Mouse (Mus musculus) embryonic facial prominence, embryonic 12.5 days (tissue): Measurements from ENCODE around the gene Sec61a1. TPM values are rescaled to one million over a fixed set of nuclear protein-coding genes. Genes with fewer than 3 reads are reported as not detected.
A peak's percentile ranks its signal among the peaks of the same experiment; 100 is the strongest.

ENCODE experiments used
- ATAC-seq: fragments of 200-750 bp; cut with Nextera tagmentation; 2 replicates; pipeline ENCODE4 v1.8.0; 2017; ENCODE audit not compliant: insufficient number of reproducible peaks, insufficient read depth, low FRiP score, low TSS enrichment
- H3K27ac ChIP-seq: fragments of 300-500 bp; sonication (generic); 2 replicates; pipeline ENCODE4 v1.5.1; 2016; ENCODE audit warnings: mild to moderate bottlenecking
- H3K27me3 ChIP-seq: fragments of 300-500 bp; sonication (generic); 2 replicates; pipeline ENCODE4 v1.6.1; 2016; ENCODE audit warnings: mild to moderate bottlenecking, moderate library complexity
- H3K36me3 ChIP-seq: fragments of 300-500 bp; sonication (generic); 2 replicates; pipeline ENCODE4 v1.6.1; 2016; ENCODE audit warnings: mild to moderate bottlenecking
- H3K4me1 ChIP-seq: fragments of 300-500 bp; sonication (generic); 2 replicates; pipeline ENCODE4 v1.6.1; 2016
- H3K4me2 ChIP-seq: fragments of 300-500 bp; sonication (generic); replicated peaks from 2 replicates; pipeline ENCODE4 v1.6.1; 2016; ENCODE audit warnings: mild to moderate bottlenecking, moderate library complexity
- H3K4me3 ChIP-seq: fragments of 300-500 bp; sonication (generic); 2 replicates; pipeline ENCODE4 v1.5.1; 2016; ENCODE audit warnings: mild to moderate bottlenecking
- H3K9ac ChIP-seq: fragments of 300-500 bp; sonication (generic); 2 replicates; pipeline ENCODE4 v1.6.1; 2016; ENCODE audit warnings: mild to moderate bottlenecking, moderate library complexity
- H3K9me3 ChIP-seq: fragments of 300-500 bp; sonication (generic); 2 replicates; pipeline ENCODE4 v1.6.1; 2016; ENCODE audit warnings: mild to moderate bottlenecking, moderate library complexity
- WGBS: fragments of 180-500 bp; shearing (Covaris S2); methylation state at CpG from one replicate; pipeline ENCODE4 v1.1.7; 2016; 5-methylcytosine and 5-hydroxymethylcytosine counted together
- polyA plus RNA-seq: library from polyadenylated mRNA; unstranded; fragments of >200 nt; fragmentation: Nextera tagmentation; extraction: Ambion mirVana; gene quantifications from 2 replicates; pipeline ENCODE4 v1.2.1, GENCODE M21; 2016

The Sec61a1 gene
- polyA plus RNA-seq, 1 experiment from 2014 or later: 245 TPM

- no peak for ATAC-seq
- H3K4me2 ChIP-seq: no peak overlapping the region
- H3K27me3 ChIP-seq: peaks cover 42% of the 10 kb centered on the region
- no peaks in the 10 kb centered on the region for H3K36me3 ChIP-seq
- no peak overlapping the region for H3K4me3 ChIP-seq
- no peaks in the 10 kb centered on the region for H3K4me1 ChIP-seq
- H3K27ac ChIP-seq: no peak overlapping the region
- H3K9ac ChIP-seq: no peak overlapping the region
- WGBS: 37% methylated on average over 11 of the region's 11 CpGs
- no peaks in the 10 kb centered on the region for H3K9me3 ChIP-seq
Observed at GRCm38 (mm10) chr6:88544644-88545396, 26.1 kb upstream of the Sec61a1 start.

- H3K9me3 ChIP-seq: no peaks in the 10 kb centered on the region
- no peak overlapping the region for H3K4me2 ChIP-seq
- no peak for ATAC-seq
- 75% methylated on average over 3 of the region's 3 CpGs for WGBS
- no peak overlapping the region for H3K4me3 ChIP-seq
- H3K36me3 ChIP-seq: no peaks in the 10 kb centered on the region
- no peak overlapping the region for H3K27ac ChIP-seq
- no peaks in the 10 kb centered on the region for H3K4me1 ChIP-seq
- H3K27me3 ChIP-seq: peaks cover 42% of the 10 kb centered on the region
- no peak overlapping the region for H3K9ac ChIP-seq
Observed at GRCm38 (mm10) chr6:88544241-88544640, 25.5 kb upstream of the Sec61a1 start.

- Histone ChIP-seq H3K9ac (no peak overlapping the region), H3K27ac (no peak overlapping the region), H3K4me3 (no peak overlapping the region), H3K4me1 (no peaks in the 10 kb centered on the region), H3K4me2 (no peak overlapping the region), H3K36me3 (no peaks in the 10 kb centered on the region), H3K9me3 (no peaks in the 10 kb centered on the region), H3K27me3 (peaks cover 17% of the 10 kb centered on the region)
- no peak for ATAC-seq
- 69% methylated on average over 2 of the region's 2 CpGs for WGBS
Observed at GRCm38 (mm10) chr6:88540093-88540755, 21.5 kb upstream of the Sec61a1 start.

GRCm38 (mm10) chr6:88530306-88530705, 11.6 kb upstream of the Sec61a1 start:
- H3K4me1 ChIP-seq: no peaks in the 10 kb centered on the region
- H3K4me2 ChIP-seq: no peak overlapping the region
- H3K36me3 ChIP-seq: no peaks in the 10 kb centered on the region
- H3K9ac ChIP-seq: no peak overlapping the region
- H3K9me3 ChIP-seq: no peaks in the 10 kb centered on the region
- ATAC-seq: no peak
- H3K27ac ChIP-seq: no peak overlapping the region
- no peak overlapping the region for H3K4me3 ChIP-seq
- no peaks in the 10 kb centered on the region; the same call in 1 of the 2 replicates for H3K27me3 ChIP-seq

- 85% methylated on average over 4 of the region's 4 CpGs for WGBS
- ATAC-seq: no peak
- Histone ChIP-seq H3K4me3 (no peak overlapping the region), H3K36me3 (no peaks in the 10 kb centered on the region), H3K4me1 (peaks cover 5% of the 10 kb centered on the region; the same call in 1 of the 2 replicates), H3K9ac (no peak overlapping the region), H3K27me3 (no peaks in the 10 kb centered on the region; the same call in 1 of the 2 replicates), H3K27ac (no peak overlapping the region), H3K9me3 (no peaks in the 10 kb centered on the region), H3K4me2 (no peak overlapping the region)
Observed at GRCm38 (mm10) chr6:88524056-88524455, 5.4 kb upstream of the Sec61a1 start.

- Histone ChIP-seq H3K27ac (no peak overlapping the region), H3K9me3 (no peaks in the 10 kb centered on the region), H3K4me1 (peaks cover 5% of the 10 kb centered on the region; the same call in 1 of the 2 replicates), H3K4me2 (no peak overlapping the region), H3K9ac (no peak overlapping the region), H3K36me3 (no peaks in the 10 kb centered on the region), H3K27me3 (no peaks in the 10 kb centered on the region; the same call in 1 of the 2 replicates), H3K4me3 (no peak overlapping the region)
- whole genome bisulfite sequencing: 92% methylated on average over 3 of the region's 3 CpGs
- ATAC-seq: no peak
Observed at GRCm38 (mm10) chr6:88523451-88523850, 4.7 kb upstream of the Sec61a1 start.

GRCm38 (mm10) chr6:88523043-88523442, 4.3 kb upstream of the Sec61a1 start:
- Histone ChIP-seq H3K27me3 (no peaks in the 10 kb centered on the region), H3K4me3 (no peak overlapping the region), H3K9ac (no peak overlapping the region), H3K4me1 (peaks cover 5% of the 10 kb centered on the region; the same call in 1 of the 2 replicates), H3K9me3 (no peaks in the 10 kb centered on the region), H3K4me2 (no peak overlapping the region), H3K36me3 (no peaks in the 10 kb centered on the region), H3K27ac (no peak overlapping the region)
- WGBS: 74% methylated on average over 3 of the region's 3 CpGs
- no peak for ATAC-seq

GRCm38 (mm10) chr6:88522606-88523005, 3.9 kb upstream of the Sec61a1 start:
- ATAC-seq: no peak
- Histone ChIP-seq H3K4me1 (peaks cover 5% of the 10 kb centered on the region; the same call in 1 of the 2 replicates), H3K4me2 (no peak overlapping the region), H3K4me3 (no peak overlapping the region), H3K9me3 (no peaks in the 10 kb centered on the region), H3K9ac (no peak overlapping the region), H3K27ac (no peak overlapping the region), H3K36me3 (no peaks in the 10 kb centered on the region), H3K27me3 (no peaks in the 10 kb centered on the region)
- 62% methylated on average over 3 of the region's 3 CpGs for WGBS

- no peak overlapping the region for H3K4me3 ChIP-seq
- WGBS: 83% methylated on average over 7 of the region's 7 CpGs
Observed at GRCm38 (mm10) chr6:88521821-88522220, 3.1 kb upstream of the Sec61a1 start.

GRCm38 (mm10) chr6:88517701-88518403, 853 bp downstream of the Sec61a1 start:
- Histone ChIP-seq H3K4me1 (peaks cover 14% of the 10 kb centered on the region), H3K27me3 (no peaks in the 10 kb centered on the region), H3K36me3 (peaks cover 32% of the 10 kb centered on the region), H3K9ac (peak overlapping the region; percentile 90), H3K9me3 (no peaks in the 10 kb centered on the region), H3K4me3 (peak overlapping the region; percentile 93), H3K27ac (peak overlapping the region; percentile 74), H3K4me2 (peak overlapping the region; percentile 61)
- 11% methylated on average over 18 of the region's 18 CpGs for WGBS
- no peak for ATAC-seq

More at GRCm38 (mm10) chr6:88521821-88522220, 3.1 kb upstream of the Sec61a1 start:
- Histone ChIP-seq H3K4me1 (peaks cover 11% of the 10 kb centered on the region), H3K9ac (no peak overlapping the region), H3K9me3 (no peaks in the 10 kb centered on the region), H3K27me3 (no peaks in the 10 kb centered on the region), H3K36me3 (no peaks in the 10 kb centered on the region), H3K27ac (no peak overlapping the region), H3K4me2 (no peak overlapping the region)
- no peak for ATAC-seq

- Histone ChIP-seq H3K9me3 (no peaks in the 10 kb centered on the region), H3K4me3 (0 out of 2 replicates have a peak overlapping the region, but pooled peaks have one; percentile 16), H3K4me1 (peaks cover 14% of the 10 kb centered on the region), H3K9ac (peak overlapping the region; percentile 54), H3K27me3 (no peaks in the 10 kb centered on the region), H3K4me2 (peak overlapping the region; percentile 61), H3K27ac (no peak overlapping the region), H3K36me3 (peaks cover 43% of the 10 kb centered on the region)
- 80% methylated on average over 5 of the region's 5 CpGs for WGBS
- no peak for ATAC-seq
Observed at GRCm38 (mm10) chr6:88516667-88517066, 2.0 kb downstream of the Sec61a1 start.
